Mouse (Mus musculus) myocyte (in vitro differentiated cells): Measurements from ENCODE around the gene Stum.

ENCODE experiments used
- CEBPB ChIP-seq: IDR thresholded peaks from 2 replicates; pipeline ENCODE4 v1.6.1; 2011; ENCODE audit warnings: mild to moderate bottlenecking, moderate library complexity; ENCODE audit not compliant: poor library complexity, insufficient read depth, severe bottlenecking
- E2F4 ChIP-seq: IDR thresholded peaks from one replicate; pipeline ENCODE4 v1.6.1; 2011; ENCODE audit warnings: mild to moderate bottlenecking, control low read depth, moderate library complexity; ENCODE audit not compliant: insufficient read depth
- MAX ChIP-seq: IDR thresholded peaks from one replicate; pipeline ENCODE4 v1.6.1; 2011; ENCODE audit warnings: low read depth, mild to moderate bottlenecking, control low read depth
- MYOD1 ChIP-seq, 3 experiments: IDR thresholded peaks; one replicate each; pipeline ENCODE4 v1.6.1; 2011; ENCODE audit warnings: control low read depth in 2 of 3, low read depth in 2 of 3, mild to moderate bottlenecking in 2 of 3, moderate library complexity in 1 of 3; ENCODE audit not compliant: insufficient read length in 2 of 3, control insufficient read depth in 1 of 3
- MYOG ChIP-seq, 3 experiments: IDR thresholded peaks; one replicate each; pipeline ENCODE4 v1.6.1; 2011; ENCODE audit warnings: control low read depth in 2 of 3, low read depth in 2 of 3, mild to moderate bottlenecking in 2 of 3; ENCODE audit not compliant: insufficient read length in 2 of 3, control insufficient read depth in 1 of 3, insufficient read depth in 1 of 3
- POLR2A ChIP-seq: IDR thresholded peaks from one replicate; pipeline ENCODE4 v1.6.1; 2011; ENCODE audit warnings: low read depth, mild to moderate bottlenecking, control low read depth, moderate library complexity; ENCODE audit not compliant: insufficient read length
- POLR2AphosphoS2 ChIP-seq: IDR thresholded peaks from one replicate; pipeline ENCODE4 v1.6.1; 2011; ENCODE audit warnings: low read depth, control low read depth; ENCODE audit not compliant: insufficient read length
- REST ChIP-seq: IDR thresholded peaks from one replicate; pipeline ENCODE4 v1.6.1; 2011; ENCODE audit warnings: mild to moderate bottlenecking, control low read depth, moderate library complexity; ENCODE audit not compliant: insufficient read depth, insufficient read length
- SRF ChIP-seq: IDR thresholded peaks from one replicate; pipeline ENCODE4 v1.6.1; 2011; ENCODE audit warnings: low read depth; ENCODE audit not compliant: control insufficient read depth, insufficient read length
- TCF12 ChIP-seq: IDR thresholded peaks from one replicate; pipeline ENCODE4 v1.6.1; 2011; ENCODE audit warnings: mild to moderate bottlenecking, control low read depth; ENCODE audit not compliant: poor library complexity, insufficient read depth, severe bottlenecking
- TCF3 ChIP-seq: IDR thresholded peaks from one replicate; pipeline ENCODE4 v1.6.1; 2011; ENCODE audit warnings: low read depth, control low read depth; ENCODE audit not compliant: insufficient read length
- USF1 ChIP-seq: IDR thresholded peaks from one replicate; pipeline ENCODE4 v1.6.1; 2011; ENCODE audit warnings: low read depth, mild to moderate bottlenecking, control low read depth, moderate library complexity

DNA sequence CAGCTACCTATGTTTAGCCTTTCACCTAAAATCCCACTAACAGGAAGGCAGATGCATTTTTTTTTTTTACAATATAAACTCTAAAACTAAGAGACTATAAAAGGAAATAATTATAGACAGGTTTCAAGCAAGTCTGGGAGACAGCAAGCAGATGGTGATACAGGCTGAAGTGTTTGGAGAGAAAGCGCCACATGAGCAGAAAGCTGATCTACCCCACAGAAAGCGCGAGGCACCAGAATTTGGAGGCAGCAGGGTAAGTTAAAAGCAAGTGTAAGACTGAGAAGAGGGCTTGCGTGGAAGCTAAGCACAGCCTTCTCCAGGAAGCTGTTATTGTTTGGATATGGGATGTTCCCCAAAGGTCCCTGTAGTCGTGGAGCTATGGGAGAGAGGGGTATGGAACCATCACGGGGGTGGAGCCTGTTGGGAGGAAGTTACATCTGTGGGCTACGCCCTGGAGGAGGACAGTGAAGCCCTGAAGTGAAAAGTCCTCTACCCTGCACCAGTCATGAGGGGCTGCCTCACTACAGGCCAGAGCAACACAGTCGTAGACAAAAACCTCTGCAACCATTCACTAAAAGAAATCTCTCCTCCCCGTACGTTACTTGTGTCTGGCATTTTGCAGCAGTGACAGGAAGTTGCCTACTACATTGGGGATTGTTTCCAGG, 34.2 kb upstream of the Stum start:
- no peak for TF ChIP-seq USF1
- TF ChIP-seq POLR2A: no peak
- no peak for TF ChIP-seq TCF12
- no peak for TF ChIP-seq MYOG (IDR thresholded peaks at IDR 0.05; ENCODE audit: control insufficient read depth in 1 of 3, insufficient read depth in 1 of 3, insufficient read length in 2 of 3, low read depth in 2 of 3)
- TF ChIP-seq TCF3: no peak
- TF ChIP-seq MAX: no peak
- TF ChIP-seq CEBPB: no peak
- no peak for TF ChIP-seq POLR2AphosphoS2
- no peak for TF ChIP-seq E2F4
- no peak for TF ChIP-seq SRF
- no peak for TF ChIP-seq MYOD1 (IDR thresholded peaks at IDR 0.05; ENCODE audit: control insufficient read depth in 1 of 3, insufficient read length in 2 of 3, low read depth in 2 of 3)
- no peak for TF ChIP-seq REST
